ENCODE assay signal across 7 mouse cellular contexts in genomic region chr3:104218926-104219325, GRCm38 (mm10). TPM values are rescaled to one million over a fixed set of nuclear protein-coding genes. Genes with fewer than 3 reads are reported as not detected.
A peak's percentile ranks its signal among the peaks of the same experiment; 100 is the strongest.
DNase-seq lines count a peak whose midpoint lies in the region; ATAC-seq and TF ChIP-seq lines count a peak whose summit lies in the region.

No protein-coding gene starts in this region.

- peak overlapping the region; percentile 79 for H3K4me2 ChIP-seq in hindbrain, embryonic 11.5 days (replicated peaks; ENCODE audit: low read depth, low read length)

- no peaks in the 10 kb centered on the region for H3K9me3 ChIP-seq in E14TG2a.4 (ENCODE audit: low read length)
- H3K9me3 ChIP-seq in forebrain, embryonic 10.5 days: no peaks in the 10 kb centered on the region
- H3K9me3 ChIP-seq in hindbrain, embryonic 11.5 days (ENCODE audit: control insufficient read depth, low read length): no peaks in the 10 kb centered on the region

- intact Hi-C loops in left cerebral cortex, adult 2 months (cut with DNase I): loop anchor here (5.0 kb wide), 1 partner anchor 202 kb away; no protein-coding TSS in a partner anchor

- H3K27me3 ChIP-seq in E14TG2a.4 (ENCODE audit: insufficient read depth, low read length): peaks cover 14% of the 10 kb centered on the region
- H3K27me3 ChIP-seq in forebrain, embryonic 10.5 days (ENCODE audit: poor library complexity, severe bottlenecking): peaks cover 10% of the 10 kb centered on the region; the same call in 1 of the 2 replicates
- H3K27me3 ChIP-seq in hindbrain, embryonic 11.5 days (ENCODE audit: control insufficient read depth, insufficient read depth, low read length): no peaks in the 10 kb centered on the region

- H3K4me1 ChIP-seq in E14TG2a.4 (replicated peaks; ENCODE audit: low read depth, low read length): peaks cover 22% of the 10 kb centered on the region
- peaks cover 34% of the 10 kb centered on the region for H3K4me1 ChIP-seq in forebrain, embryonic 10.5 days
- H3K4me1 ChIP-seq in hindbrain, embryonic 11.5 days (replicated peaks; ENCODE audit: control insufficient read depth, insufficient read depth, low read length): no peaks in the 10 kb centered on the region

- peak overlapping the region; percentile 94 for H3K27ac ChIP-seq in forebrain, embryonic 10.5 days
- peak overlapping the region; percentile 94; the same call in 1 of the 2 replicates for H3K27ac ChIP-seq in hindbrain, embryonic 11.5 days (ENCODE audit: low read depth, low read length)
- peak overlapping the region; percentile 78 for H3K27ac ChIP-seq in left cerebral cortex, adult 2 months
- no peak overlapping the region for H3K27ac ChIP-seq in macrophage

- no peak for ATAC-seq in hindbrain, embryonic 11.5 days (ENCODE audit: low FRiP score)

- H3K4me3 ChIP-seq in E14TG2a.4 (replicated peaks; ENCODE audit: low read length) (peak overlapping the region; percentile 91), macrophage (ENCODE audit: inconsistent target) (peak overlapping the region; percentile 35)
- H3K4me3 ChIP-seq in forebrain, embryonic 10.5 days: peak overlapping the region; percentile 87
- H3K4me3 ChIP-seq in hindbrain, embryonic 11.5 days (ENCODE audit: low read depth, low read length): peak overlapping the region; percentile 83
- H3K4me3 ChIP-seq in left cerebral cortex, adult 2 months: peak overlapping the region; percentile 91

- H3K36me3 ChIP-seq in E14TG2a.4 (ENCODE audit: insufficient read depth, low read length) (no peaks in the 10 kb centered on the region), macrophage (ENCODE audit: inconsistent target) (no peaks in the 10 kb centered on the region)
- H3K36me3 ChIP-seq in forebrain, embryonic 10.5 days (replicated peaks): no peaks in the 10 kb centered on the region
- H3K36me3 ChIP-seq in hindbrain, embryonic 11.5 days (ENCODE audit: control insufficient read depth, insufficient read depth, low read length): no peaks in the 10 kb centered on the region

- peak; percentile 28 for DNase-seq in adrenal gland, adult 8-10 months
- DNase-seq in forebrain, embryonic 10.5 days (ENCODE audit: extremely low spot score, low spot score): peak; percentile 33
- DNase-seq in hindbrain, embryonic 11.5 days (ENCODE audit: low spot score): peak; percentile 65
- peak; percentile 22 to 33 for DNase-seq in left cerebral cortex, adult 2 months (ENCODE audit: extremely low spot score in 1 of 2, low spot score in 2 of 2)
- peak; percentile 23 for DNase-seq in right cerebral cortex, postnatal 4 days

- 4% methylated on average over 15 of the region's 15 CpGs for WGBS in forebrain, embryonic 10.5 days
- 3% methylated on average over 15 of the region's 15 CpGs for WGBS in hindbrain, embryonic 11.5 days
- 13% methylated on average over 15 of the region's 15 CpGs for WGBS in macrophage (ENCODE audit: missing documents)

- no peaks in the 10 kb centered on the region for H3K79me2 ChIP-seq in macrophage (ENCODE audit: inconsistent target)

- H3K9ac ChIP-seq in hindbrain, embryonic 11.5 days (ENCODE audit: low read depth, low read length): peak overlapping the region; percentile 82

- no peak for TF ChIP-seq CTCF in E14TG2a.4 (conservative IDR thresholded peaks at IDR 0.05; ENCODE audit: low read length)
- TF ChIP-seq CTCF in left cerebral cortex, adult 2 months (IDR thresholded peaks at IDR 0.05): no peak

RNA-seq across cellular contexts. Expression of gene Magi3, which starts 1.2 kb away (rescaled TPM):
- total RNA-seq in adrenal gland, adult 8-10 months (2022): 10 to 100 TPM; 19.4 to 31.5 (median 25.8) TPM
- 4.1 and 4.7 TPM in 2 replicates for polyA plus RNA-seq in forebrain, embryonic 10.5 days (2016; fragmentation: Nextera tagmentation; extraction: Ambion mirVana)
- 4.5 and 7.4 TPM in 2 replicates for polyA plus RNA-seq in hindbrain, embryonic 11.5 days (2014; fragmentation: Nextera tagmentation; extraction: Ambion mirVana)
- total RNA-seq in left cerebral cortex, adult 2 months (2021): 10 to 100 TPM; 52.1 to 52.2 TPM
- total RNA-seq in macrophage (2018; cell fraction: chromatin; rRNA removed): 10 to 100 TPM in 6 of 26 experiments, 1 to 10 TPM in 20; 1.7 to 21.7 (median 5.5) TPM
- 1 to 10 TPM; 1.1 to 2.7 (median 1.6) TPM for total RNA-seq in macrophage (2018; cell fraction: cytosol; rRNA removed)
- 1 to 10 TPM; 1.6 to 9.1 (median 2.8) TPM for total RNA-seq in macrophage (2018; cell fraction: nucleus; rRNA removed)
- polyA plus RNA-seq in macrophage (2018): 0.97 to 2.9 TPM (median 2.0 TPM) in 3 replicates

Comparison
In these comparisons a context has a peak if more than half of its experiments do, and no peak if none do; other contexts are left out.
1. H3K4me3 ChIP-seq: peak in every context shown above with its lines; median percentile 91 in E14TG2a.4; 91 in left cerebral cortex, adult 2 months; 87 in forebrain, embryonic 10.5 days; 83 in hindbrain, embryonic 11.5 days; 35 in macrophage.